Mouse (Mus musculus): ENCODE data around the gene Nubpl.
A peak's percentile ranks its signal among the peaks of the same experiment; 100 is the strongest.
"Not testable (repeated sequence)": the region's sequence is repeated elsewhere in the genome, so short reads cannot be mapped to it uniquely, and the experiment has no call there.

Nubpl gene

DNA sequence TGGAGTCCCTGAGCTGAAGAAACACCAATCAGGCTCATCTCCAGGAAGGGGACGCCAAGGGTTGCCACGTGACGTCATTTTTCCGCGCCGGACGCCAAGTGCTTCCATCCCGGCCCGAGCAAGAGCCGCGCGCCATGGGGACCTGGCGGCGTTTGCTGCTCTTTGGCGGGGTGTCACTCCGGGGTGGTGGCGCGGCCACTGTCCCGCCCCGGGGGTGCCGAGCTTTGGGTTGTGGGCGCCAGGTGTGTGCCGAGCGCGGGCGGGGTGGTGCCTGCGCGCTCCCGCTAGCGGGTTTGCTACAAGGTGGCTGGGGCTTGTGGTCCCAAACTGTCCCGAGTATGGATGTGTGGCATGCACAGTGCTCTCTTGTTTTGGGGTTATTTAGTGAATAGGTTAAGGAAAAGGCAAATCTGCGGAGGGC, at the start of gene Nubpl:
Nubpl (plus strand) TSS at position 88 of the 421 bp plus-strand sequence.
- DNase-seq: peak; percentile 97

GRCm38 (mm10) chr12:52049324-52049723, 48.2 kb upstream of the Nubpl start:
- DNase-seq: no peak

GRCm38 (mm10) chr12:52079296-52079695, 18.2 kb upstream of the Nubpl start:
- not testable (repeated sequence) for DNase-seq

DNA sequence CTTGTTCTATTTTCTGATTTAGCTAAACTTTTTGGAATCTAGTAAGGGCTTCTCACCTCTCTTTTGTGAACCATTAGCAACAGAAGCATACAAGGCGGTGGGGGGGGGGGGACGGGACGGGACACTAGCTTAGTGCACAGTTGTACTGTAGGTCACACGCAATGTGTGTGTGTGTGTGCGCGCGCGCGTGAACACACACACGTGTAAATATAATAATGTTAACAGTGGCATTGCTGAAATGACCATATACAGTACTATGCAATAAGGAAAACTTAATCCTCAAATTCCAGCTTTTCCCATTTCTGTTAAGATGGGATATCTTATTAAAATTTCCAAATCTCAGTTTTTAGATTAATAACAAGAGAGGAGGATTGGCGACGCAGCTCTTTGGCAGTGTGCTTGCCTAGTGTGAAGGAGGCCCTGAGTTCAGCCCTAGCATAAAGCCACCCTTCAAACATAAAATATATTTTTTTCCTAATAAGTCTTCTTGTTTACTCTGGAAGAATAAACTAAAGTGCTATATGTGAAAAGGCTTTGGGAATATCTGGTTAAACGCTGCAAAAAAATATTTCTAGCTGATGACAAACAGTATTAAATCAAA, 388 bp upstream of the Nubpl start:
- no peak for DNase-seq

DNA sequence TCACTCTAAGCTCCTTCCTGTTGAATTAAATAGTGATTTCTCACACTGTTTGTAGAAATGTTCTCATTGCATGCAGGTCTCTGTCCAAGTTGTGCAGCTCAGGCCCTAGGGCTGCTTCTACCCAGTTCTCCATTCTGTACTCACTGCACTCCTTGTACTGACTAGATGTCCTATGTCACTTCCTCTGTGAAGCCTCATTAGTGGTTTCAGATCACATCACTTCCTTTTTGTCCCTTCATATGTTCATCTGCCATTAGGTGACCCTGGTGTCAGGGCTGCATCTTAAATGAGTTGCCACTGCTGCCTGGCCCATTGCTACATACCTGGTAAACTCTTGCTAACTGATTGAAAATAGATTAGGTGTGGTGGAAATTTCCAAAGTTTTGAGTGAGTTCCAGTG, 22.7 kb downstream of the Nubpl start:
- no peak for DNase-seq

- DNase-seq: no peak
Measured at GRCm38 (mm10) chr12:52126407-52126806, 28.9 kb downstream of the Nubpl start.

DNA sequence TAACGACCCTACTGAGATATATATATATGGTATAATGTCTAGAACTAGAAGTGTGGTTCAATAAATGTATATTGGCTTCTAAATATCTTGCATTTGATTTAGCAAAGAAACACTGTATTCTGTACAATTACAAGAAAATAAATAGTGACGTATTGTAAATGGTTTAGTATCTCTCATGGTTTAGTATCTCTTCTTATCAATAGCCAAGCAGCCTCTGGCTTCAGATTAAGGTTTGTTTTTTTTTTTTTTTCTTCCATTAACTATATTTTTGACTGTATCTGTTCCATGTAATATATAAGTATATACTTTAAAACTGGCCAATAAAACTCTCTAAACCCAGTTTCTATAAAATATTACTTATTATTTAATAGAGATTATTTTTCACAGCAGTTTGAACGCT, 31.5 kb downstream of the Nubpl start:
- no peak for DNase-seq

DNA sequence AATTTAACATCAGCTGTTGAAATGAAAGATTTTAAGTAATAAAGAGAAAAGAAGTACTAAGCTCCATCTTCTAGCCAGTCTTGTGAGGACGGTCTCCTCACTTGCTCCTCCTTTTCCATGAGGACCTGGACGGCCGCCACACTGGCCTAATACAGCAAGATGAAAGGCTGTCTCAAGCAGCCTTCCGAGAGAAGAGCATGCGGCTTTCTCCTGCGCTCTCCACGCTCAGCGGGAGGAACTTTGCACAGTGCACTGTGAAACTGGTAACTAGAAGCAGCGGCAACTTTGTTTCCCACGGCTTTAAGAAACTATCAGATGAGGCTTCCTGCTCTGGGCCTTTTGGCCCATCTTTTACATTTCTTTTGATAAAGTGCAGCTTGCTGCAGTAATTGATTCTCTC, 34.7 kb downstream of the Nubpl start:
- no peak for DNase-seq

DNA sequence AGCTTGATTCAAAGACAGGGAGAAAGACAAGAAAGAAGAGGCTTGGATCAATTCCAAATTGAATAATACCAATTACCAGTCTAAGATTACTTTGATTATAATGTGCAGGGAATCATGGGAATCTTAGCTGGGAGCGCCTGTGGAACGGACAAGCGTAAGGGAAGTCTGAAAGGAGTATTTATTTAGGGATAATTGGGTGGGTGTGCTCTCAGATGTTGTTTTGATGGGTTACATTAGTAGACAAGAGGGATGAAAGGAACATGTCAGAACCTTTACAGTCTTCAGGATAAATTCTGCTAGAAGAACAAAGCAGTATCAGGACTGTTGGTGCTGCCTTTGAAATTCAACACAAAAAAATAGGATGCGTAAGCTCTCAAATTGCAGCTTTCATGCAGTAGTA, 40.8 kb downstream of the Nubpl start:
- DNase-seq: no peak

GRCm38 (mm10) chr12:52146639-52147038, 49.1 kb downstream of the Nubpl start:
- no peak for DNase-seq

DNA sequence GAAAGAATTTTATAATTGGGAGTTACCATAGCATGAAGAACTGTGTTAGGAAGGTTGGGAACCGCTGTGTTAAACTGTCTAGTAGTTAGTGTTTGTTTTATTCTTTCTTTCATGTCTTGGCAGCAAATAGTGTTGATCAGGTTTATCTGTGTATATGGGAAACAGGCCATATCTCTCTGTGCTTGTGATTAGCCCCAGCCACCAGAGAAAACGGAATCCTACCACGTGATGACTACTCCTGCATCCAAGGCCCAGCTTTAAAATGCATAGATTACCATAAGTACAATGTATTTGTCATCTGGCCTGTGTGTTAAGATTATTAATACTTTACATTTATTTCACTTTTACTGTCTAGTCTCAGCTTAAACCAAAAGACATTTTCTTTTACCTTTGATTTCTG, 51.9 kb downstream of the Nubpl start:
- DNase-seq: no peak

GRCm38 (mm10) chr12:52152071-52152470, 54.5 kb downstream of the Nubpl start:
- no peak for DNase-seq

GRCm38 (mm10) chr12:52154906-52155305, 57.4 kb downstream of the Nubpl start:
- DNase-seq: no peak

DNA sequence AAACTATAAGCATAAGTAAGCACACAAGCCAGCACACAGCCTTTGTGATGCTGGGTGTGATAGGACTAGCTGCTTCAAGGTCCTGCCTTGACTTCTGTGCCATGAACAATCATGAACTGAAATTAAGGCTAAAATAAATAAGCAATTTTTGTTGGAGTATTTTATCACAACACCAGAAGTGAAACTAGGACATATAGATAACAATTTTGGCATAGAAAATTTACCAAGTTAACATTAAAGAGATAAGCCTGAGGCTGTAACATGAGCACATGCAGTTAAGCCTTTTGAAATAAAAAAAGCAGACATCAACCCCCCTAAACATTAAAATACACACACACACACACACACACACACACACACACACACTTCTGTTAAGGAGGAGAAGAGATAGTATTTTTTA, 66.9 kb downstream of the Nubpl start:
- no peak for DNase-seq

DNA sequence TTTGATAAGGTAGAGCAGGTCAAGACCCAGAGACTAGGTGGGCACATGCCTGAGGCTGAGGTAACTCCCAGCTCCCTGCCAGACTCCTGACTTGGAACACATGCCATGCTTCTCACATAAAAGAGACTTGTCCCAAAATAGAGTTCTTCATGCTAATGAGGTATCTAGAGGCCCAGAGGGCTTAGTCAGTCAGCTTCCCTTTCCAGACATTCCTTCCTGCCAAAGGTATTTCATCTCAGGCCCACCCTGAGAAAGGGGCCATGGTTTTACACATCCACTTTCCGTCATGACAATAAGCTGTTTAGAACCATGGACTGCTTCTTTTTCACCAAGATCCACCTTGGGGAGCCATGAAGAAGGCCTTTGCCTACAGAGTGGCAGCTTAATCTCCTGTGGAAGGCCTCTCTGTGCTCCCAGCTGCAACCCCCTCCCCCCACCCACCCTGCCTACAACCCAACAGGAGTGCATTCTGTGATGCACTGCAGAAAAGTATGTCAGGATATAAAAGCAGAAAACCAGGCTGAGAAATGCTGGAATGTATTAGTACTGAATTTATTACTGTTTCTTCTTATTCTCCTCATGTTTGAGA, 88.8 kb downstream of the Nubpl start:
- DNase-seq: no peak

DNA sequence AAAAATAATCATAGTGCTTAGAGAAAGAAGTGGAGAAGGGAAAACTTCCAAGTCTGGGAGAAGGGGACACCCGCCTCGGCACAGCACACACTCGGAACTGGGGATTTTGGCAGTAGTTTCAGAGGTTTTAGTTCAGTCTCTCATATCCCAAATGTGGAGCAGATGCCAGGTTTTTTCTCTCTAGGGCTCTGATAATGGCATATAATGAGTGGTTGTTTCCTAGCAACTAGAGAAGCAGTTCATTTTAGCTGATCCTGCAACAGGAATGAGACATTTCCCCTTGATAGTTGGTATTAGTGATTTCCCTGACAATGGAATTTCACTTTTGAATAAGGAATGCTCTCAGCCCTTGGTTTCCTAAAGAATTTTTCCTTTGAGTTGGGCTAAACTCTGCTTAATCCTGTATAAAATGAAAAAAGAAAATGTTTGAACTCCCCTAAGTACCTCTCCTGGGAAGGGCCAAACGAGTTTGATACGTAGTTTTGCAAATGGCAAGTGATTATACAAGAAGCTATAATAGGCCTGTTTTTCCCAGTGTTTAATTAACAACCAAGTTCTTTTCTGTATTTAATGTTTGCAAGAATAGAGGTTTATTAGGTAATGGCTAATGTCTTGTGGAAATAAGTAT, 89.5 kb downstream of the Nubpl start:
- no peak for DNase-seq

DNA sequence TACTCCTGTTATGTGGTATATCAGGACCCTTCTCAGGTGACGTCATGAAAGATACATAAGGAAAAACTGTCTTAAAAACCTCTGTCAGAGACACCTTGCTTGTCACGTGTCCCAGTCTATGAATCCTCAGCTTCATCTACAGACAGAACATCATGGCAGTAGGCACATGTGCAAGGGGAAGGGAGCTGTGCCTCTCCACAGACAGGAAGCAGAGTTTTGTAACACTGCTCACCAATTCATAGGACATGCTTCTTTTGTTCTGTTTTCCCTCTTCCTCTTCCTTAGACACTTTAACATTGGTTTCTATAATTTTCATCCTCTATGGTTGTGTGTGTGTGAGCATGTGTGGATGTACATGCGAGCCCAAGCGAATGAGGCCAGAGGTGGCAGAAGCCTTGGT, 100.9 kb downstream of the Nubpl start:
- no peak for DNase-seq

DNA sequence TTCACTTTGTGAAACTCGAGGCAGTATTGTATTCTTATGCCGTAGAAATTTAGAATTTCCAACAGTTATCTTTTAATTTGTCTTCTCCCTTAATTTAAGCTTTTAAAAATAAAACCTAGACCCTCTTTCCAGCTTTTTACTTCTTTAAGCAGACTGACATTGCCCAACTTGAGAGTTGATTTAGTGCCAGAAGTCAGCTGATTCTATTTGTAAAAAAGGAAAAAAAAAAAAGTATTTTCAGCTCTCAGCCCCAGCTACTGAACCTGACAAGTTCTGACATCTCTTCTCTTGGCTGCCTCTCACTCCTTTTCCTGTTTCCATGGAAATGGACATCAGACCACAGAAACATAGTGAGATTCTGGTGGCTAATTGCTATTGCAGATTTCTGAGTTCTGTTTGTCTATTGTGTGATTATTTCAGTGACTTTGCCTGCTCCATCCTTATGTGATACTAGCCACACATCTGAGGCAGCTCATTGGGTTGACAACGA, 111.6 kb downstream of the Nubpl start:
- no peak for DNase-seq

DNA sequence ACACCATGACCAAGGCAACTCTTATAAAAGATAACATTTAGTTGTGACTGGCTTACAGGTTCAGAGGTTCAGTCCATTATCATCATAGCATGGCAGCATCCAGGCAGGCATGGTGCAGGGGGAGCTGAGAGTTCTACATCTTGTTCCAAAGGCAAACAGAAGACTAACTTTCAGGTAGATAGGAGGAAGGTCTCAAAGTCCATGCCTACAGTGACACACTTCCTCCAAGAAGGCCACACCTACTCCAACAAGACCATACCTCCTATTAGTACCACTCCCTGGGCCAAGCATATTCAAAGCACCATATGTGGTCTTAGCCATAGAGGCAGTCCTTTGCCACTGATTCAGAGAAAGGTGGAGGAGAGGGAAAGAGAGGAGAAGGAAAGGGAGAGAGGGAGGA, 113.6 kb downstream of the Nubpl start:
- DNase-seq: no peak

DNA sequence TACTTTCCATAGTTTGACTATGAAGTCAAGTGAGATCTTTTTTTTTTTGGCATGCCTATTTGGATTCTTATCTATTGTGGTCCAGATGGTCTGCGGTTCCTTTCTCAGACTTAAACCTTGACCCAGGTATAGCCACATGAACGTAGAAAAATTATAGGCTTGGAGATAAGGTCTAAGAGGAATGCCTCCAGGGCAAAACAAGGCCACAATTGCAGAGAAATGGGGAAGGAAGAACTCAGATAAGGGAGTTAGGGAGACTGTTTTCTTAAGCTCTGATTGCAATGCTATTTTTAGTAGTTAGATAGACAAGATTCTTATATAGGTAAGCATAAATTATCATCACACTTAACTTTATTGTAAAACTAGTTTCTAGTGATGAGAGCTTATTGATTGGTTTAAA, 117.3 kb downstream of the Nubpl start:
- no peak for DNase-seq

DNA sequence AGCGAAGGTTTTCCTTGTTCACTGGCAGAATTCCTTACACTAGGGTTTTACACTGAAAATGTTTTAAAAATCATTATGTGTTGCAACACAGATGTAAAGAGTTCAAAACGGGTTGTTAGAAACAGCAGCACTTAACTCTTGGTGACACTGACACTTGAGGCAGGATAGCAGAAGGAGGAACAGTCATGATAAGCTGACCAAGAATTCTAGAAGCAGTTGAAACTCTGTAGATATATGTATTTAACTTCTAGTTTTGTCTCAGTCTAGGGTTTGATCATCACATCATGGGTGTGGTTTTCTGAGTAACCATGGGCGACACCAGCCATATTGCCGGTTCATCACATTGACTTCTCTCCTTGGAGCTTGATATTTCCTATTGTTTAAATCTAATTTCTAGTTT, 127.4 kb downstream of the Nubpl start:
- DNase-seq: no peak

DNA sequence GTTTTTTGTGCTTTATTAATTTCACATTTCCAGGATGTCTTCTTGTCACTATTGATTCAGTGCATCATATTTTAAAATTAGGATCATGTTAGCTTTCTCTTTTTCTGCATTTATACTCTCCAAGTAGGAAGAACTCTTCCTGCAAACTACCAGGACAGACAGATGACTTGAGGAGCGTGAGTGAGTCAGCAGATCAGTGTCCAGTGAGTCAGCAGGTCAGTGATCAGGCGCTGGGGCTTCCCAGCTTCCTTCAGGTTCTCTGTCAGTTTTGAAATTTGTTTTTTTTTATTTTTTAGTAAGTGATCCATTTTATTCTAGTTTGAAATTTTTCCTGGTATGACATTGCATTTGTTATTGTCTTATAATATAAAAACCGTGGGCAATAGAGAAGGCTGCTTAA, 131.2 kb downstream of the Nubpl start:
- DNase-seq: no peak

DNA sequence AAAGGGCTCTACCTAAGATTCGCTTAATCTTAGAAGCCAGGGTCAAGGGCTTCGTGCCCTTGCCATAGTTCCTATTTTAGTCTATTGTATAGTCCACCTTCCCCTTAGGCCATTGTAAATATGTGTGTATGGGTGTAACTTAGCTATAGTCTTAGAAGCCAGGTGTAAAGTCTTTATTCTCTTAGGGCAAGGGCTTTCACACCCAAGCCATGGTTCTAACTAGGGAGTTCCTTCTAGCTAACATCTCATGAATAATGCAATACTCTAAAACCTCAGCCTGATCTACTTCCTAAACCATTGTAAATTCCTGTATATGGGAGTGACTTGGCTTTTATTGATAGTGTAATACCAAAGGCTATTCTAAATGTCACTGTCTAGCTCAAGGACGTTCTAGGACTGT, 134.4 kb downstream of the Nubpl start:
- DNase-seq: not testable (repeated sequence)

DNA sequence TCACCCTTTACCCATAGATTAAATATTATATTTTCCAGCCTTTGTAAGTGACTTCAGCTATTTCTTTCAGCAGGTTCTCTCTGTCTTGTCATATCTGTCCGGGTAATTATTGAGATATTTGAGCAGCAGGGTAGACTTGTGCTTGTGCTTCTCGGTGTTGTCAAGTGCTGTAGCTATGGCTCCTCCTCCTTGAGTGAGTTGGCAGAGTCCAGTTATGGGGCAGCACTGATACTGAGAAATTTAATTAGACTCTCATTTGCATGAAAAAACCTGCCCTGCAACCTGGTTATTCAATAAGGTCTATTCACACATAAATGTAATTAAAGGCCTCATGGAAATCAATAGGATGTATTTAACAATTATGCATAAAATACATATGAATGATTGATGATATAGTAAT, 145.2 kb downstream of the Nubpl start:
- no peak for DNase-seq

DNA sequence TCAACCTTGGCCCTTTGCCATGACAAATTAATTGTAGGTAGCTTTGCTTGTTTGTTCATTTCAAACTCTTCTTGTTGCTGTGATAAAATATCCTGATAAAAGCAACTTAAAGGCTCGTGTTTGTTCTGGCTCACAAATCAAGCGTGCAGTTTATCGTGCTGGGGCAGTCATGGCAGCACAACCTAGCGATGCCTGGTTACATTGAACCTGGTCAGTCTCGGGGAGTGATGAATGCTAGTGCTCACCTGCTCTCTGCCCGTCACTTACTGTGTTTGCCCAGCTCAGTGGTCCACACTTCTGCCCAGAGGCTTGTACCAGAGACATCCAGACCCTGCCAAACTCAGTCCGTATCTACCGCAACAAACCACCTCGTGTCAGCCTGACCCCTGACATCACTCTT, 149.9 kb downstream of the Nubpl start:
- DNase-seq: no peak

All from B cell, adult 2 months (primary cell).